Mouse (Mus musculus) brain, embryonic 14.5 days (tissue): ENCODE results near the gene Srebf2.

Experiments
- CTCF ChIP-seq: fragments of 200-500 bp; IDR thresholded peaks from 2 replicates; pipeline ENCODE4 v1.5.1; 2012; ENCODE audit warnings: inconsistent platforms, mild to moderate bottlenecking, moderate library complexity, borderline replicate concordance; ENCODE audit not compliant: insufficient read depth, insufficient read length; ENCODE audit errors: extremely low read depth
- POLR2A ChIP-seq: fragments of 200-500 bp; IDR thresholded peaks from 2 replicates; pipeline ENCODE4 v1.6.1; 2012; ENCODE audit warnings: mild to moderate bottlenecking, inconsistent platforms, borderline replicate concordance; ENCODE audit not compliant: poor library complexity, insufficient read depth, insufficient read length, severe bottlenecking; ENCODE audit errors: extremely low read depth

- no peak for TF ChIP-seq CTCF
- TF ChIP-seq POLR2A: no peak
These were observed 38.2 kb downstream of the Srebf2 start for GRCm38 (mm10) chr15:82185062-82185783.
